17 mouse cellular contexts compared by ENCODE assay signal in genomic region chr10:90717961-90718360, GRCm38 (mm10).
DNase-seq lines count a peak whose midpoint lies in the region; ATAC-seq lines count a peak whose summit lies in the region.
"Had no signal": no experiment of that assay in that cellular context is flagged by ENCODE, and none has a peak within 500 bp of the region (broad histone marks: within the 10 kb centered on the region; RNA-seq: fewer than 3 reads in every experiment).

No protein-coding gene starts in this region.

- peak overlapping the region; percentile 58 for H3K4me2 ChIP-seq in limb, embryonic 13.5 days (replicated peaks)
- H3K4me2 ChIP-seq: hindbrain, embryonic 13.5 days; liver, embryonic 13.5 days had no signal

- H3K4me1 ChIP-seq in embryonic facial prominence, embryonic 10.5 days: peaks cover 4% of the 10 kb centered on the region; the same call in 1 of the 2 replicates
- peaks cover 9% of the 10 kb centered on the region; the same call in 1 of the 2 replicates for H3K4me1 ChIP-seq in limb, embryonic 13.5 days
- H3K4me1 ChIP-seq: hindbrain, embryonic 13.5 days; liver, embryonic 13.5 days; megakaryocyte, embryonic 14.5 days had no signal

- peak; percentile 47 for ATAC-seq in frontal cortex, adult (ENCODE audit: low TSS enrichment)
- peak; percentile 64; the same call in 1 of the 2 replicates for ATAC-seq in limb, embryonic 13.5 days (ENCODE audit: low FRiP score, low read depth)
- no peak for ATAC-seq in activated CD4-positive, CD25-positive, alpha-beta regulatory T cell, adult 4 months
- ATAC-seq: forebrain, embryonic 16.5 days; lung, postnatal 0 days had no signal

- H3K4me3 ChIP-seq in embryonic facial prominence, embryonic 10.5 days: no peak overlapping the region
- peak overlapping the region; percentile 34 for H3K4me3 ChIP-seq in limb, embryonic 13.5 days
- H3K4me3 ChIP-seq: hindbrain, embryonic 13.5 days; liver, embryonic 13.5 days; megakaryocyte, embryonic 14.5 days had no signal

- peak overlapping the region; percentile 55; the same call in 1 of the 2 replicates for H3K9ac ChIP-seq in limb, embryonic 13.5 days
- H3K9ac ChIP-seq: hindbrain, embryonic 13.5 days; liver, embryonic 13.5 days had no signal

- no peaks in the 10 kb centered on the region for H3K9me3 ChIP-seq in embryonic facial prominence, embryonic 10.5 days
- H3K9me3 ChIP-seq in limb, embryonic 13.5 days: no peaks in the 10 kb centered on the region
- H3K9me3 ChIP-seq: liver, embryonic 13.5 days had no signal

- DNase-seq in frontal cortex, postnatal 36 days (ENCODE audit: low spot score in 2 of 2): no peak
- DNase-seq in kidney, postnatal 10 days: peak; percentile 25
- no peak for DNase-seq in kidney, postnatal 25 days
- DNase-seq in embryonic facial prominence, embryonic 10.5 days (ENCODE audit: low spot score): peak; percentile 19
- DNase-seq in cerebellum, postnatal 14 days: no peak
- DNase-seq: adrenal gland, adult 2 months; cerebellum, postnatal 25 days; gastrocnemius, postnatal 36 days; kidney, adult 18-20 months; liver, embryonic 13.5 days had no signal

- H3K27me3 ChIP-seq in embryonic facial prominence, embryonic 10.5 days (replicated peaks; ENCODE audit: low read depth, poor library complexity, severe bottlenecking): no peaks in the 10 kb centered on the region
- H3K27me3 ChIP-seq in limb, embryonic 13.5 days: no peaks in the 10 kb centered on the region
- H3K27me3 ChIP-seq: hindbrain, embryonic 13.5 days; liver, embryonic 13.5 days; megakaryocyte, embryonic 14.5 days had no signal

- H3K27ac ChIP-seq in embryonic facial prominence, embryonic 10.5 days (replicated peaks): no peak overlapping the region
- H3K27ac ChIP-seq in limb, embryonic 13.5 days: no peak overlapping the region
- H3K27ac ChIP-seq: hindbrain, embryonic 13.5 days; liver, embryonic 13.5 days had no signal

- 49% methylated on average over 11 of the region's 11 CpGs for WGBS in embryonic facial prominence, embryonic 10.5 days
- 8% methylated on average over 11 of the region's 11 CpGs for WGBS in limb, embryonic 13.5 days

- H3K36me3 ChIP-seq in embryonic facial prominence, embryonic 10.5 days (replicated peaks): no peaks in the 10 kb centered on the region
- H3K36me3 ChIP-seq in limb, embryonic 13.5 days: no peaks in the 10 kb centered on the region
- H3K36me3 ChIP-seq: liver, embryonic 13.5 days had no signal

Comparison
In these comparisons a context has a peak if more than half of its experiments do, and no peak if none do; other contexts are left out.
1. DNase-seq: peak in kidney, postnatal 10 days (single experiment) and embryonic facial prominence, embryonic 10.5 days (single experiment); none in frontal cortex, postnatal 36 days (0 of 2), kidney, postnatal 25 days (0 of 2) and cerebellum, postnatal 14 days (0 of 2).